Mouse (Mus musculus) cerebellum, adult 8-10 months (tissue): ENCODE measurements around the gene Fbxl5.

ENCODE experiments used
- DNase-seq: peaks from one replicate; pipeline ENCODE4 v3.0.0; 2022

Gene Fbxl5

DNA sequence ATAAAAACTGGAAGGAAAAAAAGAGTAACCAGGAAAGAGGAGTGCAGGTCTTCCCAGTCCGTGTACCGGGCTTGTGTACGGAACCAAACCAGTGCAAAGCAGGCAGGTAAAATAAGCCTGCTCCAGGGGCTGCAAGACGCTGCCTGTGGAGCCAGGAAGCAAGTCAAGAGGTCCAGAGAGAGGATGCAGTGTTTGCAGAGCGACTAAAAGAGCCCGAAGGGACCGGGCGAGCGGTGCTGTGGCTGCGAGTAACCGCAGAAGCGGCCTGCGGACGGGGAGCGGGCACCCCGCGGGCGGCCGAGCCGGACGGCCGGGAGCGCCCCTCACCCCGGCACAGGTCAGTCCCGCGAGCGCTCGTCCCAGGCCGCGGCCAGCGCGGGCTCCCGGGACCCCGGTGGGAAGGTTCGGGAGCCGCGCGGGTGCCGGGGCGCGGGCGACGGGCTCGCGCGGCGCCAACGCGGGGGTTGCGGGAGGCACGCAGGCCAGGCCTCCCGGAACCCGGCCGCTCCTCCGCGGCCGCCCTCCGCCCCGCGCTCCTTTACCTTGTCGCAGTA is 39.9 kb downstream of the Fbxl5 start:
- DNase-seq, result no peak

DNA sequence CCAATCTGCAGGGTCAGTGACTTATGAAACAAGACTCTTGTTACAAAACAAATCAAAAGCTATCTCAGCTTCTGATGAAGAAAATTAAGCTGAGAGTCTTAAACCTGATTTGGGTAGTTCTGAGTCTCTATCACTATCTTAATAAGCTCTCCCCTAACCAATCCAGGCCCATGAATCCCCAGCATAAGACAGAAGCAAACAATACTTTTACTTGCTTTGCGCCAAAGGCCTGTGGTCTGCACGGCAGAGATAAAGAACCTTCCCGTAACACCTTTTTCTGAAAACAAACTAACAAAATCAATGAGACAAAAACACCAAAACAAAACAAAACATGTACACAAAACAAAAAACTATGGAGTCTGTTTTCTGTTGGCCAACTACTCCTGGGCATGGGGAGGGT is 42.9 kb downstream of the Fbxl5 start:
- no peak for DNase-seq

DNA sequence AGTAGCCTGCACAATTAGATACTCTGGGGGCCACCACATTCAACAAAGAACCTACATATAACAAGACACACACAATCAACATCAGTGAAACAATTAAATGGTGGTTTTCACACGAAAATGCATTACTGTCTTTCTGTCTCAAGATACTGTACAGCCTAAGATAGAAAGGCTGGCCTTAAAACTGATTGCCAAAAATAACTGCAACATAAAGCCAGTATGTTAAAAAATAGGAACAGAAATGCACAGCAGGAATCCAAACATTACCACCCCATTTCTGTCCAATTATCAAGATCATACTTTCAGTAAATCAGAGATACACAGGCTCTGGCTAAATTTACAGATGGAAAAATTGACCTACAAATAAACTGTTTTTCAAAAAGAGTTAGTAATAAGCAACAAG is 44.4 kb downstream of the Fbxl5 start:
- no peak for DNase-seq

DNA sequence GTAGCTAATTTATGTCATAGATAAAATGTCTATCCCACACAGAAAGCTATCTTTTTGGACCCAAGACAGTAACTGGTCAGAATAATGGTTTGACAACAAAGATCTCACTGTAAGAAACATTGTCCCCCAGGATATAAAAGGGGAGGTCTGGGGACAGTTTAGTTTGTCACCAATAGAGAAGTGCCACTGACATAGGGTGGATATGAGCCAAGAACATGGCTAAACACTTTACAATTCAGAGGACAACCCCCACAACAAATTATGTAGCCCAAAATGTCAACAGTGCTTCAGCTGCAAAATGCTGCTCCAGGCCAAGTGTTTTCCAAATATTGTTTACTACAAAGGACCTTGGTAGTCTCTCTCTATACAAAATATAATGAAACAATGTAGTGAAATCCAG is 45.0 kb downstream of the Fbxl5 start:
- DNase-seq, result no peak

DNA sequence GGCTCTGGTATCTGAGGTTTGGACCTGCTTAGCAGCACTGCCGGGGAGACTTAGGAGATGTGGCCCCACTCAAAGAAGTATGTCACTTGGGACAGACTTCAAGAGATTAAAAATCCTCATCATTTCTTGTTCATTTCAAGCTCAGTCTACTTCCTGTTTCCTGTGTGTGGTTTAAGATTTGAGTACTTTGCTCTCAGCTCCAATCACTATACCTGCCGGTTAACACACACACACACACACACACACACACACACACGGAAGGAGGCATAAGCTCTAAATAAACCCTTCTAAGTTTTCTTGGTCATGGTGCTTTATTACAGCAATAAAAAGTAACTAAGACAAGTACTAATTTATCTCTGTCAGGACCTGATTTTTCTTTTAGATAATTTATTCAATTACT is 49.9 kb downstream of the Fbxl5 start:
- no peak for DNase-seq

DNA sequence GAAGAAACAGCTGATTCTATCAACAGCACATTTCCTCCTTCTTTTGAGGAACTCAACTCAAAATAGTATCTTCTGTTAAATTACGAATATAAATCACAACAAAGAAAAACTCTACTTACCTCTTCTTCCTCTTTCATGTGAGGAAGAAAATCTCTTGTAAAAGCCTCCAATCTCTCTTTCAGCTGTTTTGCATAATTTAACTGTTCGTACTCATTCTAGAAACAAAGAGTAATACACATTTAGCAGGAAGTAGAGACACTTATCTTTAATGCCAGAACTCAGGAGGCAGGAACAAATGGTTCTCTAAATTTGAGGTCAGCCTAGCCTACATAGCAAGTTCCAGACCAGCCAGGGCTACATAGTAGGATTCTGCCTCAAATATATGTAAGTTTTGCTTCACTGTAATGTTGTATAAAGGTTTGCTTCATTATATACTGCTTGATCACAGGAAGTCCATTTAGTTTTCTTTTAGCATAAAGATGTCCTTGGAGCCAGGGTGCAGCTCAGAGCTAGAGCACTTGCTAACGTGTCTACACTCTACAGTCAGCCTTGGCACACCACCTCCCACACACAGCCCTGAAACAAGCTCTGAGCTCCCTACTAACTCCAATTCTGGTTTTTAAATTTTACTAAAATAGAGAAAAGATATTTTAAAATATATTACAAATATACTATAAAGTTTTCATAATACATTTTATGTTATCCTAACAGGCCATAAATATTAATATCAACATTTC is 50.7 kb downstream of the Fbxl5 start:
- no peak for DNase-seq

DNA sequence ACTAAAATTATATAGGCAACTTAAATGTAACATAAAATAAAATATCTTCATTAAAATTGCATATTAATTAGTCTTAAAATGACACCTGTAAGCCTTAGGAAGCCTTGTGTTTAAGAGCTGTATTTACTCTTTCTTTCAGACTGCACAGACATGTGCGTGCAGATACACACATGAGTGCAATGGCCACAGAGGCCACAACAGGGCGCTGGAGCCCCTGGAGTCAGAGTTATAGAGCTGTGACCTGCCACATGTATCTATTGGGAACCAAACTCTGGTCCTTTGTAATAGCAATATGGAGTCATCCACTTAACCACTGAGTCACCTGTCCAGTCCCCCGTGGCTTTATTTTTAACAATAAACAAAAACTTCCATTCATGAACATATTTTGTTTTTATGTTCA is 72.3 kb downstream of the Fbxl5 start:
- DNase-seq, result no peak

DNA sequence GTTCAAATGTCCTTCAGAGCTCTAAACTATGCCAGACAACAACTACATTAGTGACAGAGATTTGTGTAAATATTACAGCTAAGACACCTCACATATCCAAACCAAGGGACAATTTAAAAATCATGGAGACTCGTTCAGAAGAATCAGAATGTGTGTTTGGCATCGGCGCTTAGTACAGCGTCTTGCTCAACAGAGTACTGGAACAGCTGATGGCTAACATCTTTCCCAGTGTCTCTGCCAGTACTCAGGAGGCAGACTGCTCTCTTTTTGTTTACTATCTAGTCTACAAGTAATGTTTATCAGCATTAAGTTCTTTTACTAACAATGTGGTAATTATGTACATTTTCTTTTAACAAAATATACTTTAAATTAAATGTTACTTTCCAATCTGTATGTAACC is 73.4 kb downstream of the Fbxl5 start:
- no peak for DNase-seq

DNA sequence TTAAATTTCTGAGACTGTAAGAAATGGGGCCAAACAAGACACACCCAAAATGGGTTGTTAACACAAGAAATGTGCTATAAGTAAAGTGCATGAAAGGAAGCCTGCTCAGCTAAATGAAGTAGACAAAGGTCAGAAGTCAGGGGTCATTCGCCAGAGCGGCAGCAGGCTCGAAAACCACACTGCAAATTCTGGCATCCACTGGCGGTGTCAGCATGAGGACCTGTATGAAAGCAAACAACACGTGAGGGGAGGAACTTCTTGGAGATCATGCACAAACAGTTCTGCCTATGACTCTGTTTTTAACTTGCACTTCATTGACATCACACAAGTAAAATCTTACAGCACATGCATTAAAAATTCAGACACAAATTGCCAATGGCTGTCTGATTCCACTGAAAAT is 76.3 kb downstream of the Fbxl5 start:
- no peak for DNase-seq

DNA sequence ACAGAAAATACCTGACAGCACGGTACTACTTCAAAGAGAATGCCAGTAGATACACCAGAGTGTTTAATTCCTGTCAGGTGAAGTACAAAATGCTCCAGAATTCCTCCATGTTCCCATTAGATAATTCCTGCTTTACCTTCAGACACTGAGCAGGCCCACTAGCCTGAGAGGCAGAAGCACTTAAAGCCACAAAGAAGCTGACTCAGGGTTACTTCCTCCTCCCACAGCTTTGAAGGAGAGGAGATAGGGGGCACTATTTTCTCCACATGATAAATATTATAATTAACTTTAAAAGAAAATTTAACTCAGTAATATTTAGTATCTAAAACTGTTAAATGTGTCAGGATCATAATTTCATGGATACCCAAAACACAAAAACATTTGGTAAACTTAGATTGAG is 77.3 kb downstream of the Fbxl5 start:
- no peak for DNase-seq

DNA sequence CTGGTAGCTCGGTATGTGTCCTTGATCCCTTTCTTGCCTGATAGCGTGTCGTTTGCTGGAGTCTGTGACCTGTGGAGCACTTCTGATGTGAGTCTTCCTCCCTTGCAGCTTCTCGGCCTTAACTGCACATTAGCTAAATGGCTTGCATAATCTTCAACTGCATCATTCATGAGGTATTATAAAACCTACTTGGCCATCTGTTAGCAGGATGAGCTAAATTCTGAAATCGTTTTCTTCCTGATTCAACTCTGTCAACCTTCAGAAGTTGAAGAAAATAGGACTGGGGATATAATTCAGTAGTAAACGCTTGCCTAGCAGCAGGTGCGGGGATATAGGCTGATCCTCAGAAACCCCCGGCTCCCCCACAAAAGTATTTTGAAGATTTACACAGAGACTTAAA is 89.1 kb downstream of the Fbxl5 start:
- no peak for DNase-seq

DNA sequence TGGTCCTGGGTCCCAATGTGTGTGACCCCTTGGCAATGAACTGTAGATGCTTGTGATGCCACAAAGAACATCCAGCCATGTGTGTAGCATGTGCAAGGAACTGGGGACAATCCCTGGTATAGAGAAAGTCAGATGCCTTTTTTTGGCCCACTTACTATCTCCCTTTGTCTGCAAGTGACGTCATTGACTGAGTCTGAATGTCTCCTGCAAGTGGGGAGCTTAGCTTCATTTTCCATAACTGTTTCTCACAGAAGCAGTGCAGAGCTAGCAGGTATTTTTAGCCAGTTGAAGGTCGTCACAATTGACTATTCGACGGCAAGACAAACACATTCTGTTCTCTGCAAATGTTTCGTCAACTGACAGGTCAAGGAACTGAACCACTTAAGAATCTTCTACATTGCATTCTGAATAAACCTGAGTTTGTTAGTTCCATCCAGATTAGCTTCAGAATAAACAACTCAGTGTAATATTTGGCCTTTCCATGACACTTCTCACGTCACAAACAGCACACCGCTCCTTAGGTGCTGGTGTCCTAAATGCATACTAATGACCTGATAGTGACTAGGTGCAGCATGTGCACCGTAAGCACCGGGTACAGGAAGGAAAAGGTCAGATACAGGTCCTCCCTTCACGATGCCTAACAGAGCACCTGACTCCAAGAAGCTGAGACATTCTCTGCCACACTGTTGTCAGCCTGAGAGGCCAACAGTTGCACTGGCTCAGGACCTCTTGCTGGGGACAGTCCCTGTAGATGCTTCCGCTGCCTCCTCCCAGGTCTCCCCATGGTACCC is 92.9 kb downstream of the Fbxl5 start:
- DNase-seq, result no peak

DNA sequence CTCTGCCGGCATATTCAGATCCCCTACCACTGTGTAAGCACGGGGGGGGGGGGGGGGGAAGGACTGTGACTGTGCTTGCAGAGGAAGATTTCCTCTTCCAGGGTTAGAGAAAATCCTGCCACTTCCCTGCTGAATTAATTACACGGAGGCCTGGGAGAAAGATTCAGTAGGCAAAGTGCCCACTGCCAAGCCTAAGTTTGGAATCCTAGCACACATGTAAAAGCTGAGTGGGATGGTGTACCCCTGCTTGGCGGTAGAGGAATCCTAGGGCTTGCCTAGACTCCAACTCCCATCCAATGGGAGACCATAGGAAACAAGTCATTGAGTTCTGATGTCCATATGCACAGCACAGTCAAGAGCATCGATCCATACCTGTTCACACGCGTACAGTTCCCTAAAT is 97.6 kb downstream of the Fbxl5 start:
- DNase-seq, result no peak

DNA sequence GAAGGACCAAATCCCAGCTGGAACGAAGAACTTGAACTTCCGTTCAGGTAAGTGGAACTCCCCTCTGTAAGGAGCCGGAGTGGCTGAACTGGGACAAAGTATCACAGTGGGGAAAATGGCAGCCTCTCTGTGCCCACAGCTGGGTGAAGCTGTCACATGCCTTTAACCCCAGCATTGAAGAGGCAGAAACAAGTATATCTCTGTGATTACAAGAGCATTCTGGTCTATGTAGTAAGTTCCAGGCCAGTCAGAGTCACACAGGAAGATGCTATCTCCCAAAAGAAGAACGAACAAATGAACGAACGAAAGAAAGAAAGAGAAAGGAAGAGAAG is 99.0 kb downstream of the Fbxl5 start:
- no peak for DNase-seq

DNA sequence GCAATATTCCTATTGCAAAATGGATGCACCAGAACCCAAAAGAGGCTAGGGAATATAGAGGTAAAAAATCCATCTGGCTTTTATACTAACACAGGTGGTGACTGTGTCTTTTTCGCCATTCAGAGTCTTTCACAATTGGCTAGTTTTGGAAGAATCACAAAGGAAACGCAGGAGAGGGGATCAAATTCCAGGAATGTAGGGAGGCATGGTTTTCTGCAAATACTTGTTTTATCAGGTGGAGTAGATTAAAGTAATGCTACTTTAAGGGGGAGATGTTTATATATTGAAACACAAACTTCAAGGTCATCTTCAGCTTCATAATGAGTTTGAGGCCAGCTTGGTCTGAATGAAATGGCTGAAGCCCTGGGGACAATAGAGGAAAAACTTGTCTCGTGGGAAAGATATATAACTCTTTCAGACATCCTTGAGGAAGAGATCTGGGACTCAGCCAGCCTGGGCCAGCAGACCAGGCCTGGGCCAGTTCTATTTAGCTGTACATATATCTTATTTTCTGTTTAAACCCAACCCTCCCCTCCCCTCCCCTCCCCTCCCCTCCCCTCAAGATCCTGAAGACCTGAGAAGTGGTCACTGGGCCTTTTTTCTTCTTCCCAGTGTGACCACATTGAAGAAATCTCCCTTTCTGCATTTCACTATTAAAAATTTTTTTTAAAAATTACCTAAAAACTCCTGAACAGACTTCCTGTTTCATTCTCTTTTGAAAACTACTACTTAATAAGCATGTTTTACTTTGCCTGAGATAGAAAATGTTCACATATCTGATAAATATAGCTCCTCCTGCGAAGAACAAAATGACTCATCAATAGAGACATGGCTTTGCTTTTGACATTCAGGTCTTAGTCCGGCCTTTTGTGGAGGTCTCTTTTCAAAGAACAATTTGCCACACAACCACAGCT is 99.6 kb downstream of the Fbxl5 start:
- DNase-seq, result no peak

DNA sequence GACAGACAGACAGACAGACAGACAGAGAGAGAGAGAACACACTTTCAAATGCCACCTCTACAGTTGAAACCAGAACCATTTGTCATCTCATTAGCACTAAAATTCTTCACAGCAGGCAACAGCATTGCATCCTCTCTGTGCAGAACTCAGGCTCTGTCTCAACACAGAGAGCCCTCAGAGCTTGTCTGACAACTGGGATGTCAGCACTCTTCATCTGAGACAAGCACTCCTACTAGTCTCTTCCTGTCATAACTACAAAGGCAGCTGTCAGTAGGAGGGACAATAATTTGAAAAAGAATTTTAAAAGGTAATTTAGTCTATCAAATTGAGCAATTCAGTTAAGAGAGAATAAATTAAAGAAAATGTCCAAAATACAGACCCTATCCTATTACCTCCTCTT is 122.2 kb downstream of the Fbxl5 start:
- DNase-seq, result no peak

DNA sequence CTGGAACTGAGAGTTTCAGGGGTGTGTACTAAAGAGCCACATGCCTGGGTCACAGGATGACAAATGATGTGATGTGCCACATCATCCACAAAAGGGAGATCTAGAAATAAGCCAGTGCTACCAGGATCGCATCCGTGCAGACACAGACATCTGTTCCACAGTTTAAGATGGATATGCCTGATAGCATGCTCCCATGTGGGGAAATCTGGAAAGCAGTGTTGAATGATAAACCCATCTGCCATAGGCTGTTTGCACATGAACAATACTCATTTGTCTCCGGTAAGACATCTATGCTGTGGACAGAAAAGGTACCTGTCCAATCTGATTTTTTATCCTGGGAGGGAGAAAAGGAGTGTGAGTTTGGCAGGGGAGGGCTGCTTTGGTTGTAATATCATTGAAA is 124.3 kb downstream of the Fbxl5 start:
- no peak for DNase-seq
